Mouse (Mus musculus): ENCODE results near the gene Gng5.
A peak's percentile ranks its signal among the peaks of the same experiment; 100 is the strongest.

The Gng5 gene

GRCm38 (mm10) chr3:146499431-146500002 lies at the start of gene Gng5, which contains the start of gene Spata1:
Gng5 (plus strand) TSS chr3:146499807.
Spata1 (minus strand) TSS chr3:146499753.
- peak; percentile 86 for DNase-seq (ENCODE audit: low spot score)

GRCm38 (mm10) chr3:146450371-146450841 lies 49.2 kb upstream of the Gng5 start:
- DNase-seq (ENCODE audit: low spot score), result peak; percentile 88

- no peak for DNase-seq (ENCODE audit: low spot score)
Observed at GRCm38 (mm10) chr3:146451375-146451774, 48.2 kb upstream of the Gng5 start.

GRCm38 (mm10) chr3:146462939-146463338 lies 36.7 kb upstream of the Gng5 start:
- no peak for DNase-seq (ENCODE audit: low spot score)

GRCm38 (mm10) chr3:146469226-146469625 lies 30.4 kb upstream of the Gng5 start:
- no peak for DNase-seq (ENCODE audit: low spot score)

- DNase-seq (ENCODE audit: low spot score), result no peak
Observed at GRCm38 (mm10) chr3:146472657-146473056, 26.9 kb upstream of the Gng5 start.

GRCm38 (mm10) chr3:146473741-146474140 lies 25.9 kb upstream of the Gng5 start:
- no peak for DNase-seq (ENCODE audit: low spot score)

- no peak for DNase-seq (ENCODE audit: low spot score)
Observed at GRCm38 (mm10) chr3:146474428-146474827, 25.2 kb upstream of the Gng5 start.

- DNase-seq (ENCODE audit: low spot score), result no peak
Observed at GRCm38 (mm10) chr3:146482044-146482443, 17.6 kb upstream of the Gng5 start.

GRCm38 (mm10) chr3:146486464-146486863 lies 13.1 kb upstream of the Gng5 start:
- no peak for DNase-seq (ENCODE audit: low spot score)

GRCm38 (mm10) chr3:146494941-146495340 lies 4.7 kb upstream of the Gng5 start:
- no peak for DNase-seq (ENCODE audit: low spot score)

GRCm38 (mm10) chr3:146498989-146499388 lies 618 bp upstream of the Gng5 start:
- DNase-seq (ENCODE audit: low spot score), result no peak

GRCm38 (mm10) chr3:146500003-146500809 lies 599 bp downstream of the Gng5 start:
- peak; percentile 50 for DNase-seq (ENCODE audit: low spot score)

GRCm38 (mm10) chr3:146500810-146501201 lies 1.2 kb downstream of the Gng5 start:
- no peak for DNase-seq (ENCODE audit: low spot score)

- DNase-seq (ENCODE audit: low spot score), result no peak
Observed at GRCm38 (mm10) chr3:146501601-146502123, 2.1 kb downstream of the Gng5 start.

- DNase-seq (ENCODE audit: low spot score), result no peak
Observed at GRCm38 (mm10) chr3:146506711-146507110, 7.1 kb downstream of the Gng5 start.

GRCm38 (mm10) chr3:146520226-146520797 lies 20.7 kb downstream of the Gng5 start:
- DNase-seq (ENCODE audit: low spot score), result no peak

- DNase-seq (ENCODE audit: low spot score), result peak; percentile 84
Observed at GRCm38 (mm10) chr3:146520798-146521651, 21.4 kb downstream of the Gng5 start, which contains the start of gene Rpf1. Rpf1 (minus strand) TSS chr3:146521429.

- no peak for DNase-seq (ENCODE audit: low spot score)
Observed at GRCm38 (mm10) chr3:146521652-146522020, 22.0 kb downstream of the Gng5 start.

- no peak for DNase-seq (ENCODE audit: low spot score)
Observed at GRCm38 (mm10) chr3:146528335-146528734, 28.7 kb downstream of the Gng5 start.

- DNase-seq (ENCODE audit: low spot score), result no peak
Observed at GRCm38 (mm10) chr3:146534986-146535385, 35.4 kb downstream of the Gng5 start.

Measured in ovary, adult 18-20 months (tissue).